Mouse (Mus musculus) heart, postnatal 14 days (tissue): Measurements from ENCODE around the gene Mkrn2. TPM values are rescaled to one million over a fixed set of nuclear protein-coding genes. Genes with fewer than 3 reads are reported as not detected.
"Not testable (repeated sequence)": the region's sequence is repeated elsewhere in the genome, so short reads cannot be mapped to it uniquely, and the experiment has no call there.

ENCODE experiments used
- DNase-seq, 2 experiments: peaks; one replicate each; pipeline ENCODE4 v3.0.0; 2021 to 2022
- intact Hi-C: fragments of 180-260 bp; cut with DNase I; formaldehyde crosslinking; loops from one replicate; pipeline ENCODE4 v1.15.1; 2025
- total RNA-seq, 2 experiments: library from RNA; stranded (reverse); gene quantifications; 2 replicates each; pipeline ENCODE4 v1.2.3; 2021

Mkrn2 gene
- total RNA-seq, 2 experiments from 2014 or later = 35.4 to 36.0 TPM

DNA sequence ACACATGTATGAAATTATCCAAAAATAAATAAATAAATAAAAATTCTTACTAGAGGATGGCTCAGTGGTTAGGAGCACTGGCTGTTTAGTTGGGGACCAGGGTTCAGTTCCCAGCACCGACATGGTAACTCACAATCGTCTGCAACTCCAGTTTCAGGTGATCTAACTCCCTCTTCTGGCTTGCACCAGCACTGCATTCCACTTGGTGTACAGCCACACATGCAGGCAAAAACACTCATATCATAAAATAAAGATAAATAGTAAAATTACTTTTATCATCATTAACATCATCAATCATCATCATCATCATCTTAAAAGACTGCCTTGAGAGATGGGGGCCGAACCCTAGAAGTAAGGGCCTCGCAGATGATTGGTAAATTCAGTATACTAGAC lies 384 bp upstream of the Mkrn2 start:
- no peak for DNase-seq
- intact Hi-C loops = loop anchor here (5.0 kb wide), 1 partner anchor 206 kb away; the partner anchor contains the start of gene Rpl32

DNA sequence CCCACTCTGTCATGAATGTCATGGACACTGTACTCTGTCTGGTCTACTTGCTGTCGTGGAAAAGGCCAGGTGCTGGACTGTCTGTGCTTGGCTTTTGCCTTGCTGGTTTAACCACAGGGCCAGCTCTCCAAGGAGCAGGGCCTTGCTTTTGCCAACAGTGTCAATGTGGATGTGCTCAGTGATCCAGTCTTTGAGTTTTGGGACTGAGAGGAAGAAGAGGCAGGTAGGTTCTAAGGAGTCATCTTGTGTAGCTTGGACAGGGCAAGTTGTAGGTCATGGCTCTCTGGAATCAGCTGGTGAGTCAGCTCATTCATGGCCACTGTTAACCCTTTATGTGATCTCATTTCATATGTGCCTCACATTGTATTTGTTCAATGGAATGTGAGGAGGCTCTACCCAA lies 4.8 kb downstream of the Mkrn2 start:
- intact Hi-C loops = no loop called here
- no peak for DNase-seq

DNA sequence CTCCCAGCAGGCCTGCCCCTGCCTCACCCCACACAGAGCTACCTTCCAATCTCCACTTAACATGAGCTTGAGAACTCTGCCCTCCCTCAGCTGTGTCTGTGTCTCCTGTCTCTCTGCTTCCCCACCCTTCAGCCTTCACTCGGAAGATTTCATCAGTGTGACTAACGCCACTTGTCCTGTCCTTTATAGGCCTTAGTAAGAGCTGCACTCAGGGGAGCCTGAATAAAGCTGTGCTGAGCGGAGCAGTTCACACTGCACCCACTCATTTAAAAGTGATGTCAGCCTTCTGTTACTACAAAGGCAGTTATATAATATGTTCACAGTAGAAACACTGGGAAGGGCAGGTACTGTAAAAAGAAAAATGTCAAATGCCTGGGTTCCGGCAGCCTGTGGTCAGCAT lies 5.7 kb downstream of the Mkrn2 start:
- intact Hi-C loops = no loop called here

DNA sequence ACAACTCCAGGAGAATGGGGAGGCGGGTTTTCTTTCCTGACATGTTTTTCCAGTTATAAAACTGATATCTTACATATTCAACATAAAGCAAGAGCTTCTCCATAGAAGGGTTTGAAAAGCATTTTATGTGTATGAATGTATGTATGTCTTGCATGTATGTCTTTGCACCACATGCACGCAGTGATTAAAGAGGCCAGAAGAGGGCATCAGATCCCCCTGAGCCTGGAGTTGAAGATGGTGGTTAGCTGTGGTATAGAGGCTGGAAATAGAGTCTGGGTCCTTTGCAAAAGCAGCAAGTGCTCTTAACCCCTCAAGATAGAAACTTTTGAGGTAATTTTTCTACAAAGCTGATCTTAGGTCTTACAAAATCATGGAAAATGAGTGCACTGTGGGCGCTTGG lies 7.4 kb downstream of the Mkrn2 start:
- intact Hi-C loops = no loop called here
- peak in 1 of 2 experiments; percentile 28 for DNase-seq

More for the DNA sequence above, 5.7 kb downstream of the Mkrn2 start:
- no peak for DNase-seq

DNA sequence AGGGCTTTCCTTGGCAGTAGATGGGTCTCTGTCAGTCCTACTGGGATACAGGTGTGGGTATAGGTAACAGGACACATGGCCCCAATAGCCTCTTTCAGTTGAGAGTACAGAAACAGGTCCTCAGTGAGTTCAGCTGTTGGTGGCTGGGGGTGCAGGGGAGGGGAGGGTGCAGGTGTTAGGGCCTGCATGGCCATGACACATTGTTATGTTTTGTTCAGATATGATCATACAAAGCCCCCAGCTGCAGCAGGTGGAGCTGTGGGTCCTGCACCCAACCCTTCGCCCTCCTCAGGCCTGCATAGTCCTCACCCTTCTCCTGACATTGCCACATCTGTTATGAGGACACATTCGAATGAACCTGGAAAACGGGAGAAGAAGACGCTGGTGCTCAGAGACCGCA lies 8.6 kb downstream of the Mkrn2 start:
- intact Hi-C loops = no loop called here
- no peak for DNase-seq

DNA sequence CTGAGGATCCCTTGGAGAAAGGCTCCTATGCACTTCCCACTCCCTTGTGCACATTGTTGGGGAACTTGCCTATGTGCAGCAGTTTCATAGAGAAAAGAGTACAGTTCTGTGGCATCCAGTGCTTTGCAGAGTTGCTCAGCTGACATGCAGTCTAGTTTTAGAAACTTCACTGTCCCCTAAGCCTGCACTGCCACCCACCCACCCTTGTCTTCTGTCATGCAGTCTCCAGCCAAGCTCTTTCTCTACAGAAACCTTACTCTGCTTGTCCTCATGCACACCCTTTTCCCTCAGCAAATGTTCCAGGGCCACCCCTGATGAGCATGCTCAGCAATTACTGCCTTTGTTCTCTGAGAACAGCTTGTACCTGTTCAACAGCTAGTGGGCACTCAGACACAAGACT lies 12.1 kb downstream of the Mkrn2 start:
- intact Hi-C loops = no loop called here
- DNase-seq = no peak

DNA sequence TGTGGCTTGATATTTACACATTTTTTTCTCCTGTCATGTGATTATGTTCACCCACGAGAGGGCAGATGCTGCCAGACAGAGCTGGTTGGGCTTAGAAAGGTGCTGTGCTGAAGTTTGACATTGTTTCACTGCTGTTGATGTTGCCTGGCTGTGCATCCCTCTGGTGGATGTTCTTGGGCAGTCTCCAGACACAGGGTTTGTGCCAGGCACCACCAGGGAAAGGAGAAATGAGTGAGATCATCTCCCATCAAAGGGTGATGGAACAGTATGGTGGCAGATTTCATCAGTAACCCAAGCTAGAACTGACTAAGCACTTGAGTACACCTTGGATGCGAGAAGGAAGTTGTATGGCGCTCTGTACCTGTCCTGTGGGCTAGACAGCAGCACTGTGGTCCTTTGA lies 14.3 kb downstream of the Mkrn2 start:
- DNase-seq = no peak
- intact Hi-C loops = no loop called here

DNA sequence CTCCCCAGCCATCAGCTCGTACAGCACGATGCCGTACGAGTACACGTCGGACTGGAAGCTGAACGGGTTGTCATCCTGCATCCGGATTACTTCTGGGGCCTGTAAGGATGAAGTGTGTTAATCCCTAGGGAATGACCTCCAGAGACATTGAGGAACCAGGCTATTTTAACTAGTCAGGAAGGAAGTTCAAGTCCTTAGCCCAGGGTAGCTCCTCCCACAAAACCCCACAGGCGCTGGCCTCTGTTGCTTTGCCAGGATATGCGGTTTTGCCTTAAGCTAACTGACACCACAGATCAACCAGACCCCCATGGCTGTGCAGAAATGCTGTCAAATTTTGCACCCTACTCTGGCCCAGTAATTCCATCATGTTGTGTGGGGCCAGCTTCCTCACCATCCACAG lies 18.1 kb downstream of the Mkrn2 start:
- intact Hi-C loops = no loop called here
- DNase-seq = peak; percentile 16

DNA sequence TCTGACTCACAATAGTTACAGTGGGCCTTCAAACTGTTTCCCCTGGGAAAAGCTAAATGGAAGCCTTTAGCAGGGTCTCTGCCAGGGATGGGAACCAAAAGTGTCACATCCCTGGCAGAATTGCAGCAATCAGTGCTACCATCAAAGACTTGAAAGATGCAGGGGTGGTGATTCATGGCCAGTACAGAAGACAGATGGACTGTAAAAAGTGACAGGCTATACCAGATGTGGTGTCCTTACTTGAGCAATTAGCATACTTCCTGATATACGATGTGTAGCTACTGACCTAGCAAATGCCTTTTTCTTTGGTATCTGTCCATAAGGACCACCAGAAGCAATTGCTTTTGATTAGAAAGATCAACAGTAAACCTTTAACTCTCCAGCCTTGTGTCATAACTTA lies 19.2 kb downstream of the Mkrn2 start:
- DNase-seq = no peak
- intact Hi-C loops = no loop called here

DNA sequence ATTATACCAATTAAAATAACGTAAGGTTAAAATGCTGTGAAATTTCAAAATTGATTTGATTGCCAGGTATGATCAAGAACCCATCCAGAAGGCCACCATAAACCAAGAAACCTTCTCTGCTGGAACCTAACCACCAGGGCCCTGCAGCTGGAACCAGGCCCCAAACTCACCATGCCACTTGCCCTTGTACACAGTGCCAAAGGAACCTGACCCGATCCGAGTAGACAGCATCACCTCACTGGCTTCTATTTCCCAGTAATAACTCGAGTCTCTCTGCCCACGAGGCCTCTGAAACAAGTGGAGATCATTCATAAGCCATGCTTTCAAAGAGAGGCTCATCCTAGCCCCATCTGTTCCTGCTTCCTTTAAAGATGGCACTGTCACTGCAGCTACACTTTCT lies 24.4 kb downstream of the Mkrn2 start:
- intact Hi-C loops = no loop called here
- DNase-seq = no peak

DNA sequence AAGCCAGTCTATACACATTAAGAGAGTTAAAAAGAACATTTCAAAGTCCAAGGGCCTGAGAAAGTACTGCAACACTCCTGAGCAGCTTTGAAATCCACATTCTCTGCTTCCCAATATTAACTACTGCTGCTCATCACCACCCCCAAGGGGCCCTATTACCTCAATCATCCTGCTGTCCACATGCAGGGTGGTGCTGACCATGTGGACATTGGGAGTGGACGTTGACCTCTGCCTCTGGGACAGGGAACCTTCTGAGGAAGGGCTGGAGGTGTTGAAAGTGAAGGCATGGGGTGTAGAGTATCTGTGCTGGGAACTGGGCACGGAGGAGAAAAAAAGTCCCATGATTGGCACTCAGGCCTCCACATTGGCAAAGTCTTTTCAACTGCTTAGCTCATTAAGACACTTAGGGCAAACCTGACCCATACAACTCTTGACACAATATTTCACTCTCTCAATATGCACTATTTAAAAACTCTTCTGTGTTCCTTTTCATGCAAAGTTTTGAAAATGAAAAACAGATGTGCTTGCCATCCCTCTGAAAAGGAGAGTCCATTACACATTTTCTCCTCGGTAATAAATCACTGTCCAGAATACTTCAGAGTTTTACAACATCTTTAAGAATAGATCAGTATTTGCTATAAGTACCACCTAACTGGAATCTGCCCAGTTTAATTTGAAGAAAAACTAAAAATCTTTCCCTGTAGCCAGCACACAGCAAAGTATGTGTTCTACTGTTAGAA lies 29.5 kb downstream of the Mkrn2 start:
- intact Hi-C loops = no loop called here
- no peak for DNase-seq

DNA sequence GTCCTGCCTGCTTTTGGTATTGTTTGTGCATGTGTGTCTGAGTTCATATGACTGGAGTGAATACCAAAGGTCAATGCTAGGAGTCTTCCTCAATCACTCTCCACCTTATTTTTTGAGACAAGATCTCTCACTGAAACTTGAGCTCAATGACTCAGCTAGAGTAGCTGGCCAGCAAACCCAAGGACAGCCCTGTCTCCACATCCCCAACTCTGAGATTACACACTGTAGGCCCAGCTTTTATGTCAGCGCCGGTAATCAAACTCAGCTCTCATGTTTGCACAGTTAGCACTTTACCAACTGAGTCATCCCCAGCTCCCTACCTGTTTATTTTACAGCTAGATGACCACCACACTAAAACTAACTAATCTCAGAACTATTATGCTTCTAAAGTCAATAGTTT lies 32.3 kb downstream of the Mkrn2 start:
- no peak for DNase-seq
- intact Hi-C loops = no loop called here

DNA sequence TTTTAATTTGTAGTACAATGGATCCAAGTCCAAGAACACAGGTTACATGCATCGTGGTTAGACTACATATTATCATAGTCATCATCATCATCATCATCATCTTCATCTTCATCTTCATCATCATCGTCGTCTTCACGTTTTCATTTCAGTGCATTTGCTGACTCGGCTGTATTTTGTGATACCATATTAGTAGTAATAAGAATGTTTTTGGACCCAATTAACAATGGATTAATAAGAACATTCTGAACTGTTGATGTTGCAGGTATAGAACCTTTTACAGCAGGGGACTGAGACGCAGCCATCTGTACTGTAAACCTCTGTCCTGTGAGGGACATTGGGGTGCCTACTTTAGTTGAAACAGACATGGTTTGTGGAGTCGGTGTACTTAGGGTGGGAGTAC lies 36.5 kb downstream of the Mkrn2 start:
- DNase-seq, intact Hi-C loops: not testable (repeated sequence)

DNA sequence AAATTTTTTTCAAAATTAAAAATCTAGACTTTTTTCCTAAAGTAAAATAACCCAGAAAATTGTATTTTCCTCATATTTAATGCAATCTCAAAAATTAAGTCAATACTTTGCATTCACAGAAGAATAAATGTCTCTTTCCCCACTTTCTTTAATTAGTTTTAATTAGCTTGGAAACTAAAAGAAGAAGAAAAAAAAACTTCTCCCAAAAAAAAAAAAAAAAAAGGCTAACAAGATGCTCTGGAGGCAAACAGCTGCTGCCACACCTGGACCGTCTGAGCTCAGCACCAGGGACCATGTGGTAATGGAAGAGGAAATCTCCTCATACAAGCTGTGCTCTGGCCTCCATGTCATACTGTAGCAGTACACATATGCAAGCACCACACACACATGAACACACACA lies 41.6 kb downstream of the Mkrn2 start:
- intact Hi-C loops = loop anchor here (5.0 kb wide), 1 partner anchor 79 kb away; no protein-coding TSS in a partner anchor
- DNase-seq = no peak

DNA sequence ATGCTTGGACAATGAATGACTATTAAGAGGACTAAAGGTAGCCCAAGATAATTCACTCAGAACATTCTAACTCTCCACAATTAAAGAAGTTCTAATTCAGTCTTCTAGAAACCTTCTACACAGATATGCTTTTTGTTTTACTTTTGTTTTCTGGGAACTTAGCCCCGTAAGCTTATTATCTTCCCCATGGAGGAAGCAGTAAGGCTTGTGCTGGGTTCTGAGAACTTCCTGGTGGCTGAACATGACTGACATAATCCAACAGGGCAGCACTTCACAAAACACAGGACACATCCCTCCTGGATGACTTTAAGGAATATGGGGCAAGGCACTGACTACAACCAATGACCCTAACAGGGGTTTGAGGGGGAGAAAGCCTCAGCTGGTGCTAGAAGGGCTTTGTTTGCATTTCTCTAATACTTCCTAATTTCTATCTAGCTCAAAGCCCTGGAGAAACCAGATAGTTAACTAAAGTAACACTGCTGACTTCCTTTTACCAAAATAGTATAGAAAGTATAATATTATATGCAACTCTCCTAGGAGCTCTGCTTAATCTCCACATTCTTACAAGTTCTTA lies 48.2 kb downstream of the Mkrn2 start:
- intact Hi-C loops = no loop called here
- no peak for DNase-seq

DNA sequence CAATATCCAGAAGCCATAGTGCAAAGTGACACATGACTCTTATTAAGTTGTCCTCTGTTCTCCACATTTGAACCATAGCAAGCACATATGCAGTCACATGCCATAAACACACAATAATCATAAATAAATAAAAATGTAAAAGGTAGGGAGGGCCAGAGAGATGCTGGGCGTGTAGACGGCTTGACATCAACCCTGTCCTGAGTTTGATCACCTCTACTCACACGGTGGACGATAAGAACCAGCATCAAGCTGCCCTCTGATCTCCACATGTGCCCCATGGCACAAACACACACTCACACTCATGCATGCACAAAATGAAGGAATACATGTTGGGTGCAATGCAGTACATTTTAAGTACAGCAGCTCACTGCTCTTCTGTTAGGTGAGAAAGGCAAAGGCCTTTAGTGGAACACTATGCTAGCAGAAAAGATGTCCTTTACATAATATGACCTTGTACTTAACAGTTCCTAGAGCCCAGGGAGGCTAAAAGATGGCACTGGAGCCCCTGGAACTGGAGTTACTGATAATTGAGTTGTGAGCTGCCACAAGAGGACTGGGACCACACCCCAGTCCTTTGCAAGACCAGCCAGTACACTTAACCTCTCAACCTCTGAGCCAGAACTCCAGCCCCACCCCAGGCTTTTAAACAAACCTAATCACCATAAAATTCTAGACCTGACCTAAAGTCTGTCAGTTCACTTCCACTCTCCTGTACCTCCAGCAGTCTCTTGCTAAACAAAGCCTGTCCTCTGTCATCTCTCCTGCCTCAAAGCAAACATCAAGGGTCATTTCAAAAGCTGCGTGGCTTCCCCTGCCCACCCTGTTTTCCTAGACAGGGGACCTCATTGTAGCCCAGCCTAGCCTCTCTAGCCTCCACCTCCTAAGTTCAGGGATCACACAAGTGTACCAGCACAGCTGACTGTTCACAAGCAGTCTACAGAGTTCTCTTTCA lies 49.0 kb downstream of the Mkrn2 start:
- intact Hi-C loops = no loop called here

DNA sequence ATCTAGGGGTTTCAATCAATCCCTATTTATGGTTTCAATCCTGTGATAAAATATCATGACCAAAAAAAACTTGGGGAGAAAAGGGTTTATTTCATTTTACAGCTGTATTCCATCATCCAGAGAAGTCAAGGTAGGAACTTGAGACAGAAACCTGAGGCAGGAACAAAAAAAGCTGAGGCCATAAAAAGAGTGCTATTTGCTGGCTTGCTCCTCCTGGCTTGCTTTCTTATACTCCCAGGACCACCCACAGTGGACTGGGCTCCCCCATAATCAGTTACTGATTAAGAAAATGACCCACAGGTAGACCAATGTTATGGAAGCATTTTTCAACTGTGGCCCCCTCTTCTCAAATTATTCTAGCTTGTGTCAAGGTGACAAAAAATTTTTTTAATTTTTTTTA lies 50.0 kb downstream of the Mkrn2 start:
- no peak for DNase-seq
- intact Hi-C loops = no loop called here

More for the DNA sequence above, 49.0 kb downstream of the Mkrn2 start:
- peak in 1 of 2 experiments; percentile 17 for DNase-seq

DNA sequence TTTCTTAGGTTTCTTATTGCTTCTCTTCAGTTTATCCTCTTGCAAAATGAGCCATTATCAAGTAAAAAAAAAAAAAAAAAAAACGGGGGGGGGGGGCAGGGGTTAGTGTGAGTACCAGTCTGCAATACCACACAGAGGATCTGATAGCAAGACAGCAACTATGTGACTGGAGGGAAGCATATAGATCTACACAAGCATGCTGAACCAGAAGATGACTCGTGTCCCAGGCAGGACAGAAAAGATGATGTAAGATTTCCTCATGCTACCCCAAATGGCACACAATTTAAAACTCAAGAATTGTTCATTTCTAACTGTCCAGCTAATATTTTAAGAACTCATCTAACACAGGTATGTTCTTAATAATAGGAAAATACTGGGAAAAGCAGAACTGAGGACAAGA lies 52.2 kb downstream of the Mkrn2 start:
- intact Hi-C loops = no loop called here
- DNase-seq = no peak

DNA sequence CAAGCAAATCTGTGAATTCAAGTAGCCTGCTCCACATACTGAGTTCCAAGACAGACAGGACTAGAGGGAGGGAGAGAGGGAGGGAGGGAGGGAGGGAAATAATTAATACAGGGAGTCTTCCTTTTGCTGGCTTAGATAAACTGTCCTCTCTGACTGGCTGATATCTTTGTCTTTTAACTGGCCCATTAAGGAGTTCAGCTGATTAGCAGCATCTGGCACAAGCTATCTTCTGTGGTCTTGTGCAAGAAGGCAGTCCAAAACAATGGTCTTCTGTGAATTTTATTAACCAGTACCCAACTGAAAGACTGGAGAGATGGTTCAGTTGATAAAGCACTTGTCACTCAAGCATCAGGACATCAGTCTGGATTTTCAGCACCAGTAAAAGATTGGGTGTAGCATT lies 57.1 kb downstream of the Mkrn2 start:
- no peak for DNase-seq

DNA sequence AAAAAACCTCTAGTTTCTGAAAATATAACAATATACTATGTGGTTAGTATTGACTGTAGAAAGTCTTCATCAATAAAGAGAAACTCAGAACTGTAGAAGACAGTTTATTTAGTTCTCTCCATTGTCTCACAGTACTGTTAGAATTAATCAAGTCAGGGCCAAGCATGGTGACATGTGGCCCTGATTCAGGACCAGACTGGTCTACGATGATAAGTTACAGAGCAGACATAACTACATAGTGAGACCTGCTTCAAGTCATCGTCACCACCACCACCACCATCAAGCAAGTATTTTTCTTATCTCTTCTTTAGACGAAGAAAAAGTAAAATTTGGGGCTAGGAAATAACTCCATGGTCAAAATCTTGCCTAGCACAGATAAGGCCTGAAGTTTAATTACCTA lies 62.6 kb downstream of the Mkrn2 start:
- no peak for DNase-seq
- intact Hi-C loops = no loop called here

More for the DNA sequence above, 57.1 kb downstream of the Mkrn2 start:
- intact Hi-C loops = no loop called here

DNA sequence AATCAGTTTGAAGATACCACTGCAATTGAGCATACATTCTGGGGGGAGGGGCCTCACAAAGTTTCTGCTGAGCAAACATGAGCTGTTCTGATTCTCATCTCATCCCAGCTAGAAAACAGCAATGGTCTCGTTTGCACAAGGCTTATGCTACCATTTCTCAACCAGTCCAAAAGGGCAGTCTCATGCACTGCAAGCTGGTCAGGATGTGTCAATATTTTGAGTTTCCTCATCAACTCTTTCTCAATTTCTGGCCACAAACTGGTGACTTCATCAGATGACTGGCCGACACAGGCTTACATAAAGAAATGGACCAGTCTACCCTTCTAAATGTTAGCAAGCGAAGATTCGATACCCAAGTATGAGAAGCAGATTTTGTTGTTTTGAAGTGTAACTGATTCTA lies 64.9 kb downstream of the Mkrn2 start:
- DNase-seq = no peak
- intact Hi-C loops = no loop called here
